Mouse (Mus musculus) ovary, postnatal 14 days (tissue): ENCODE measurements at regions not wholly inside any gene's neighbourhood (a gene's known extent, or its start where the extent isn't known, plus 50 kb on each side); places are given as distances from the start of the nearest gene placed in this dataset.
"Not testable (repeated sequence)": the region's sequence is repeated elsewhere in the genome, so short reads cannot be mapped to it uniquely, and the experiment has no call there.

Experiments used
- DNase-seq: peaks from one replicate; pipeline ENCODE4 v3.0.0; 2022; ENCODE audit warnings: low spot score

DNA sequence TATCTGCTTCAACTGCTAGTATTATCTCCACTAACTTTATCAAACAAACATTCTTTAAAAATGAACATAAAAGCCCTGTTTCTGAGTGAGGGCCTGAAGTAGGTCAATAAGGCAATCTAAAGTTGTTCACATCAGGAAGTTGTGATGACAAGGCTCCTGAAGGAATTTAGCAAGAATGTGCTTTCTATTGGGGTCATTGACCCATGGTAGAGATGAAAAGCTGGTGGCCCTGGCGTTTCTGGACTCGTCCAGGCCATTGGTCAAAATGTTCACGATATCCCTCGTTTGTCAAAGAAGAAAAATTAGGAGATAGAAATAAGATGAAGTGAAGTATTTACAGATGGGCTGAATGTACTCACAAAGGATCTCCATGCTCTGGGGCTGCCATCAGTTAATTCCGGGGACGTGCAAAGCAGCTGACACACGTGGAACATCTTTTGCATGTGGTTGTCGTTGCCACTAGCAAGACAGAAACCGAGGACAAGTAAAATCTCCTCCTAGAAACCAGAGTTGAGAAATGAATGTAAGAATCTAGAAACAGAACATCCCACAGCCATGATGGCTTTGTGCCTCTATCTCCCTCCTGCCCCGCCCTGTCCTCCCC lies 134.1 kb downstream of the Snx18 start:
- no peak for DNase-seq

DNA sequence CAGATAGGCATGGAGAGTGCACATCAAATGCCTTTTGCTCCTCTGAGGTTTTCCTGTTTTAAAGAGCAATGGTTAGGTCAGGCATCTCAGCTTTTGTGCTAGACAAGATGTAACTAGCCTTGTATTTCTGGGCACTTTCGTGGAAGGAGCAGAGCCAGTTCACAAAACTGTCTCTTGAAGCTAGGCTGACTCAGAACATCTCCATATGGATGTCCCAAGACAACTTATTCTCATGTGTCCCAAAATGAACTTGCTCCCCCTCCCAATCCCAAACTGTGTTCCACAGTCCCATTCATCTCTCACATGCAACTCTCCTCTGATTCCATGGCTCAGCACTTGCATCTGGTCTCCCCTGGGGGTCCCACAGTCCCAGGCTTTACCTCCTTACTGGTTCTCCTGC lies 135.5 kb downstream of the Snx18 start:
- no peak for DNase-seq

GRCm38 (mm10) chr13:113477901-113478510 lies 140.4 kb downstream of the Snx18 start:
- DNase-seq, result no peak

DNA sequence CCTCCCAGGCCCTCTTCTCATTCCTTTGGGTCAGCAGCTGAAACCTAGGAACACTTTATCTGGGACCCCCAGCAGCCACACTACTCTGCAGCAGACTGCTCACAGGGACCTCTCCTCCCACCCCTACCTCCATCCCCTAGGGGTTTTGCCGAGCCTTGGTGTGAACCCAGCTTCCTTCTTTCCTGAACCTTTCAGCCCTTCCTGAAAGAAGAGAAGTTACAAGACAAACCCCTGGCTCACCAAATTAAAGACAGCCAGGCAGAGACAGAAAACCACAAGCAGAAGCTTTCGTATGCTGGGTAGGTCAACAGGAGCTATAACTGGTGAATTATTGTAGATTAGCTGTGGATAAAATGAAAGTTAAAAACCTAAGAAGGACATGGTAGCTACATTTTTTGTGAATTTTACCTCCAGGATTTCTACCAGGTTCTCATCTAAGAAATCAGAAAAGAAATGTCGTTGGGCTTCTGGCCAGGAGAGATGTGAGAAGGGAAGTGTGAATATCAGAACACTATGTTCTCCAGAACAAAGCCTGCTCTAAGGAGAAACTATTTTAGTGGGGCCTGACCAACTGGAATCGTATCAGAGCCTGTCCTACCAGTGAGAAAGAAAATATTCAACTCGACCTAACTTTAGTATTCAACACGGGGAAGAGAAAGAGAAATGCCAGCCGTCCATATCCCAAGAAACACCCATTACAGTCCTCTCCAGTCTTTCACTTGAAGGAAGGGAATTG lies 147.4 kb downstream of the Snx18 start:
- no peak for DNase-seq

- DNase-seq, result no peak
Measured at GRCm38 (mm10) chr13:113464190-113465064, 153.9 kb downstream of the Snx18 start.

GRCm38 (mm10) chr13:113463420-113463819 lies 154.9 kb downstream of the Snx18 start:
- no peak for DNase-seq

- DNase-seq, result no peak
Measured at GRCm38 (mm10) chr13:113454490-113455295, 161.7 kb downstream of the BC067074 start.

DNA sequence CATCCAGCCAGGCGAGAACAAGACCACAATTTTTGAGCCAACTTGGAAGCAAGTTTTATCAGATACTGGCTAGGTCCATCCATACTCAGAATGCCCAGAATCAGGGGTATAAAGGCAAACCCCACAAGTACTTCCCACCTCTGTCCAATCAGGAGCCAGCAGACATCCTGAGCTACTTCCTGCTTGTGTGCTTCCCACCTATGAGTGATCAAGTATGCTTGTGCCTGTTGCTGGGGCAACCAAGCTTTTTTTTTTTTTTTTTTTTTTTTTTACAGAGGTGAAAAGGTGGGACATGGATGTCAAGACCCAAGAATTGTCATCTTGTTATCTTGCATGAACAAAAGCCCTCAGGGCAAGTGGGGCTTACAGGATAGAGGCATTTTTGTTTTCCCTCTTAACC lies 155.4 kb downstream of the BC067074 start:
- DNase-seq, result no peak

DNA sequence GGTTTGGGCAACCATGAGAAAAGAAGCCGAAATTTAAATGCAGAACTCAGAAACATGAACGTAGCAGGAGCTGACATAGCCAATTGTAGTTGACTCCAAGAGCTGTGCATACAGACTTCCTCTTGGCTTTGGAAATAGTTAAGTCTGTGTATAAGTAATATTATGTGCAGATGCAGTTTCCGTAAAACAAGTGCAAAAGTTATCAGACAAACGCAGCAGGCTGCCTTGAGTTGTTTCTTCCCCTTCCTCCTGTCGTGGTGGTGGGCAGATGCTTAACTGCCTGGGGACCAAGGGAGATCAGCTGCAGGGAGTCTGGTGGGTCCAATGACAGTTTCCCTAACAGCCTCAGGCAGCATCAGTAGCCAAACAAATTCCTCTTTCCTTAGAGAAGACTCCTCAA lies 153.3 kb downstream of the BC067074 start:
- DNase-seq, result no peak

GRCm38 (mm10) chr13:113444481-113444880 lies 151.5 kb downstream of the BC067074 start:
- DNase-seq, result not testable (repeated sequence)

GRCm38 (mm10) chr13:113443078-113443477 lies 150.1 kb downstream of the BC067074 start:
- no peak for DNase-seq

DNA sequence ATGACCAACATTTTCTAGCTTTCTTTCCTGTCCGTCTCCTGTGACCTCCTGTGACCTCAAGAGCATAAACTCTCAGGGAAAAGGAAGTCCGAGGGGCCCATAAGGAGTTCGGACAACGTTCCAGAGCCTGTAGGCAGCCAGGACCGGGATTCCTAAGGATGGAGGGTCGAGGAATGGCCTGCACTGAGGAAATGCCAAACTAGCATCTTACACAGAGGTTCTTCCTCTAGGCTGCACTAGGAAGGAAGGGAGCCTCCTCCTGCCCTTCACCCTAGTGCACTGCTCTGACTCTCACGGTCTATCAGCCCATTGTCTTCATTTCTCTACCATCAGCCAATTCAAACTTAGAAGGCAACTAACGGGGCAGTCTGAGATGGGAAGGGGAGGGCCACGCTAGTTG lies 149.2 kb downstream of the BC067074 start:
- no peak for DNase-seq

DNA sequence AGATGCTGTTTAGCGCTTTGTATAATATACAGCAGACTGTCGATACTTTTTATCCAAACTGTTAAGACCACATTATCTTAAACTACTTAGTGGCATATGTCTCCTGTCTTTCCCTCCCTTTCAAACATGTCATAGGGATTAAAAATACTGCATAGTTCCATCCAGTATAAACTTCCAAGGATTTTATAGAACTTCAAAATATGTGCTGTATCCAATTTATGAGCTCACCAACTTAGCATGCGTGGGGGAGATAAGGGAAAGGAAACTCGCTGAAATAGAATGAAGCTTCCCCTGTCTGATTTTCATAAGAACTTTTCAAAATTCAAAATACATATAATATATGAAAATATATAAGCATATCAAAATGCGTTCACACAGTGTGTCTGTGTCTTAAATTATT lies 147.2 kb downstream of the BC067074 start:
- DNase-seq, result no peak

DNA sequence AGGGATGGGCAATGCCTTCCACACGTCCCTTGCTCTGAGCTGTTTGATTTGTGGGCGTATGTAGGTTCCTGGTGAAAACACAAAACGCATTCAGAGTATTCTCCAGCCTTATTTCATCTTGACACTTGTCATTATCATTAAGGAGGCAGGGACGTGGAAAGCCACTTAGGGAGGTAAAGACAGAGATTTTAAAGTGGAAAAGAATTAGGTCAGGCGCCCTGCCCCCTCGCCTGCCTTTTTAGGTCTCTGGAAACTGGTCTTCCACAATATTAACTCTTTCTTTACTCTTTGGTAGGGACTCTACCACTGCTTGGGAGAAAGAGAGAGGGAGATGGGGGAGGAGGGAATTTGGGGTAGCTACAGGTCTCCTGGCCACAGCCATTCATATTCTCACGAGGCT lies 146.6 kb downstream of the BC067074 start:
- no peak for DNase-seq

DNA sequence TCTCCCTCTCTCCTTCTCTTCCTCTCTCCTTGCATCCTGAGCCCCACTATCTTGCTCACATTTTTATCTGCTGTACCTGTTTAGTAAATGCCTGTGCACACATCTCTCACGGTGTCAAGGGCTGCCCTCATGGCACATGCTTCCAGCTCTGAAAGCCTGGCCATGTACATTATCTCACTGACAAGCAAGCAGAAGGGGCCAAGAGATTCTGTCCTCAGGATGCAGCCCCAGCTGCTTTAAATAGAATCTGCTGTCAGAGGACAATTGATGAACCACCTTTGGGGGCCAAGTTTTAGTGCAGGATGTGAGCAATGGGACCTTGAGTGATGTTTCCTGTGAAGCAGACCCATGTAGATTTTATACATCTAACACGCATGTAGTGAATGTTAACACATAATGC lies 145.9 kb downstream of the BC067074 start:
- DNase-seq, result no peak

DNA sequence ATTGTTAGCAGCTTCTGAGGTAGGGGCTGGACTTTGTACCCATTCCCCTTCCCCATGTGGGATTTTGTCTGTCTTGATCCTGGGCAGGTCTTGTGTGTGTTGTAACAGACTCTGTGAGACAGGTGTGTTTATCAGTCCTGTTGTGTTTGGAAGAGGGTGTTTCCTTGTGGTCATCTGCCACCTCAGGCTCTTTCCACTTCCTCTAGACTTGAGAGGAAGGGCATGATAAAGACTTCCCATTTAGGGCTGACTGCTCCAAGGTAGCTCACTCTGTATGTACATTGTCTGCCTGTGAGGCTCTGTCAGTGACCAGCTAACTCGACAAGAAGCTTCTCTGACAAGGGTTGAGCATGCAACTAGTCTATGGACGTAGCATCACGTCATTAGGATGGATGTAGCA lies 143.3 kb downstream of the BC067074 start:
- no peak for DNase-seq

GRCm38 (mm10) chr13:113435117-113435516 lies 142.2 kb downstream of the BC067074 start:
- DNase-seq, result no peak

GRCm38 (mm10) chr13:113433456-113433855 lies 140.5 kb downstream of the BC067074 start:
- no peak for DNase-seq

DNA sequence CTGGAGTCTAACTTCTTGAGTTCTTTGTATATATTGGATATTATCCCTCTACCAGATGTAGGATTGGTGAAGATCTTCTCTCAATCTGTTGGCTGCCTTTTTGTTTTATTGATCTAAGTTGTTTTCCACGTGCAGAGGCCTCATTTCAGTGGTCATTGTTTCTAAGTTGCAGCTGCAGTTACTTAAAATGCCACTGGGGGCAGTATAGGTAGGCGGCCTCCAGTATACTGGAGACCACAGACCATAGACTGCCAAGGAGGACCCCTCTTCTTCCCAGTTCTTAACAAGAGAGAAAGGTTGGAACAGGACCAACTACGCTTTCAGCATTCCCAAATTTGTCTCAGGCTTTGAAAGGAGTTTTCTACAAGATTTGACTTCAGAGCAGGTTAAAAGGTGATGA lies 136.7 kb downstream of the BC067074 start:
- DNase-seq, result no peak
